Mouse (Mus musculus): Measurements from ENCODE around the gene Exosc7. TPM values are rescaled to one million over a fixed set of nuclear protein-coding genes. Genes with fewer than 3 reads are reported as not detected.

Gene Exosc7
- 104 and 109 TPM in 2 replicates for polyA plus RNA-seq (2014; fragmentation: Nextera tagmentation; extraction: Ambion mirVana)

DNA sequence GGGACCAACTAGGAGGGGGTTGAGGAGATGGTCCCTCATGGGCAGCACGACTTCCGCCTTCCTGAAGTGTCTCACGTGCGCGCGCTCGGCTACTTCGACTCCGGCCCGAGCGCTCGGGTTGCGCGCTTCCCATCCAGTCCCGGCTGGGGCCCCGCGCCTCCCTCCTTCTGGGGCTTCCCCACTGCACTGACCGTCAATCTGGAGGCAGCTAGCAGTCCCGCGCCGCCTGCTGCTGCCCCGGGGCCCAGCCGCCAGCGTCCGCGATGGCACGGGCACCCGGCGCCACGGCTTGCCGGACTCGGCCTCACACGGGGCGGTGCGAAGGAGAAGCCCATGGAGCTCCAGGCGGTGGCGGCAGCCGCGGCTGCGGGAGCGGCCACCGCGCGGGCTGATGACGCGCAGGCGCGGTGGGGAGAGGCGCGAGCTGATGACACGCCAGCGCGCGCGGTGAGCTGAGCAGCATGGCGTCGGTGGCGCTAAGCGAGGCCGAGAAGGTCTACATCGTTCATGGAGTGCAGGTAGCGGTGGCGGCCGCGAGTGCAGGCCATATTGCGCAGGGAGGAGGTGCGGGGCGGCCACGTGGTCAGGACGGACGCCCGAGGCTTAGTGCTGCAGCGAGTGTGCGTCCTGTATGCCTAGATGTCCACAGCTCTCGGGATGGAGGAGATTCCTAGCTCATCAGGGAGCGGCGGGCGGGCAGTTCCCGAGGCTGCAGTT is at the start of gene Exosc7, which contains the start of gene Zdhhc3:
TSS of gene Exosc7 (plus strand) at position 411 of the 717 bp plus-strand sequence.
TSS of gene Zdhhc3 (minus strand) at position 401 of the 717 bp plus-strand sequence.
- no peaks in the 10 kb centered on the region for H3K27me3 ChIP-seq (ENCODE audit: control insufficient read depth, insufficient read depth, low read length)
- under 1% methylated on average over 79 of the region's 79 CpGs for WGBS
- peak; percentile 88 for DNase-seq (ENCODE audit: low spot score)
- H3K4me3 ChIP-seq (ENCODE audit: low read depth, low read length) = peak within 1 kb of the TSS; percentile 86
- no peaks in the 10 kb centered on the region for H3K9me3 ChIP-seq (ENCODE audit: control insufficient read depth, low read length)
- ATAC-seq (ENCODE audit: insufficient number of reproducible peaks, low FRiP score, low TSS enrichment, low read depth) = peak; percentile 94
- H3K4me1 ChIP-seq (ENCODE audit: control insufficient read depth, insufficient read depth, low read length) = peaks cover 12% of the 10 kb centered on the region
- H3K4me2 ChIP-seq (ENCODE audit: low read depth, severe bottlenecking) = peak within 1 kb of the TSS; percentile 70
- H3K36me3 ChIP-seq (ENCODE audit: control insufficient read depth, insufficient read depth, low read length) = no peaks in the 10 kb centered on the region; the same call in 1 of the 2 replicates
- H3K9ac ChIP-seq (ENCODE audit: low read length) = peak within 1 kb of the TSS; percentile 94
- peak within 1 kb of the TSS; percentile 72 for H3K27ac ChIP-seq (replicated peaks; ENCODE audit: low read depth, low read length)

DNA sequence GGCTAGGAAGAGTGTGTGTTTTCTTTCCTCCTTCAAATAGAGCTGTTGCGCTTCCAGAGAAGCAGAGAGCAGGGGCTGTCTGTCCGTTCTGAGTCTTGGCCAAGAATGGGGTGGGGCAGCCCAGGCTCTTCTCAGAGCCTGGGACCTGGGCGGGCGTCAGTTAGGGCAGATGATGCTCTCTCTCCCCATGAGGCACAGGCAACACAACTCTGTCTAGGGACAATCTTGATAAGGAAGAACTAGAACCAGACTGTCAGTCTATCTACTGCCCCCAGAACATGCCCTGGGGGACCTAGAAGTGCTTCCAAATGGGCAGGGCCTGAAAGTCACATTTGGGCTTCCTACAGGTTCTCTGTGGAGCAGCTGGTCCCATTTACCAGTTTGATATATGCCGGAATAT is 33.9 kb upstream of the Exosc7 start:
- ATAC-seq (ENCODE audit: insufficient number of reproducible peaks, low FRiP score, low TSS enrichment, low read depth) = no peak
- H3K4me2 ChIP-seq (ENCODE audit: low read depth, severe bottlenecking) = no peak overlapping the region

DNA sequence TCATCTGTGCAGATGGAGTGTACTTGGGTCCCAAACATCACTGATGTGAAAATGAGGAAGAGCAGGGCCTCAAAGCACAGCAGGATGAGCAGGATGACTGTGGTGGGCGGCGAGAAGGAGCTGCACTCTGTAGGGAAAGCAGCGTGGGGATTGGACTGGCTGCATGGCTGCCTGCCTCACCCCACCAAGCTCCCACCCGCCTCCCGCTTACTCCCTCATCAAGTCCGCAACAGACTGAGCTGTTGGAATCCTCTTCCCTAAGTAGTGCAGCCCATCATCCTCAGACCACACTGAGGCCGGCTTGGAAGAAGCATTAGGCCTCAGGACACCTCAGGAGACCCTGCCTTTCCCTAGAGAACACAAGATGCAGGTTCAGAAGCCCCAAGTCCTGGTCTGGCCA is 32.7 kb upstream of the Exosc7 start:
- Histone ChIP-seq H3K9me3 (ENCODE audit: control insufficient read depth, low read length) (no peaks in the 10 kb centered on the region), H3K27me3 (ENCODE audit: control insufficient read depth, insufficient read depth, low read length) (no peaks in the 10 kb centered on the region), H3K4me1 (ENCODE audit: control insufficient read depth, insufficient read depth, low read length) (no peaks in the 10 kb centered on the region), H3K27ac (replicated peaks; ENCODE audit: low read depth, low read length) (no peak overlapping the region), H3K9ac (ENCODE audit: low read length) (no peak overlapping the region), H3K4me2 (ENCODE audit: low read depth, severe bottlenecking) (no peak overlapping the region), H3K36me3 (ENCODE audit: control insufficient read depth, insufficient read depth, low read length) (peaks cover 12% of the 10 kb centered on the region; the same call in 1 of the 2 replicates), H3K4me3 (ENCODE audit: low read depth, low read length) (no peak overlapping the region)
- WGBS = 86% methylated on average over 7 of the region's 7 CpGs
- DNase-seq (ENCODE audit: low spot score) (no peak), ATAC-seq (ENCODE audit: insufficient number of reproducible peaks, low FRiP score, low TSS enrichment, low read depth) (no peak)

More for the DNA sequence above, 33.9 kb upstream of the Exosc7 start:
- Histone ChIP-seq H3K9me3 (ENCODE audit: control insufficient read depth, low read length) (no peaks in the 10 kb centered on the region), H3K4me3 (ENCODE audit: low read depth, low read length) (no peak overlapping the region), H3K27ac (replicated peaks; ENCODE audit: low read depth, low read length) (no peak overlapping the region), H3K27me3 (ENCODE audit: control insufficient read depth, insufficient read depth, low read length) (no peaks in the 10 kb centered on the region), H3K4me1 (ENCODE audit: control insufficient read depth, insufficient read depth, low read length) (no peaks in the 10 kb centered on the region), H3K9ac (ENCODE audit: low read length) (no peak overlapping the region), H3K36me3 (ENCODE audit: control insufficient read depth, insufficient read depth, low read length) (peaks cover 12% of the 10 kb centered on the region; the same call in 1 of the 2 replicates)
- WGBS = 94% methylated on average over 5 of the region's 5 CpGs
- no peak for DNase-seq (ENCODE audit: low spot score)

DNA sequence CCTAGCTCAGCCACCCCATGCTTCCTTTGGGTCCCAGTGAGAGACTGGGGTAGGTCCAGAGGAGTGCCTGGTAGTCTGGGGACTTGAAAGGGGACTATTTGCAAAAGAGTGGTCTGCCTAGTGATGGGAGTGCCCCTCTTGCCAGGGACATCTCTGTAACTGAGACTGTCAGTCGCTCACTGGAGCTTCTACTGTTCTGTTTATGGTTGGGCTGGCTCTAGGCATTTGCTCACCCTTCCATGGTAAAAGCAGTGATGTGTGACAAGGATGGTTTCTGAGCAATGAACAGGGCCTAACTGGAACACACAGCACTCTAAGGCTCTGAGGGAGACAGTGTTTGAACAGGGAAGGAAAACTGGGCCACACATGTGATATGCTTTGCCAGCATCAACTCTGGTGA is 32.2 kb upstream of the Exosc7 start:
- no peak overlapping the region for H3K4me2 ChIP-seq (ENCODE audit: low read depth, severe bottlenecking)
- H3K4me1 ChIP-seq (ENCODE audit: control insufficient read depth, insufficient read depth, low read length) = no peaks in the 10 kb centered on the region
- ATAC-seq (ENCODE audit: insufficient number of reproducible peaks, low FRiP score, low TSS enrichment, low read depth) = no peak
- 75% methylated on average over 1 of the region's 1 CpGs for WGBS
- no peak overlapping the region for H3K9ac ChIP-seq (ENCODE audit: low read length)
- no peak for DNase-seq (ENCODE audit: low spot score)
- H3K27me3 ChIP-seq (ENCODE audit: control insufficient read depth, insufficient read depth, low read length) = no peaks in the 10 kb centered on the region
- no peak overlapping the region for H3K27ac ChIP-seq (replicated peaks; ENCODE audit: low read depth, low read length)
- no peaks in the 10 kb centered on the region for H3K9me3 ChIP-seq (ENCODE audit: control insufficient read depth, low read length)
- H3K4me3 ChIP-seq (ENCODE audit: low read depth, low read length) = no peak overlapping the region
- H3K36me3 ChIP-seq (ENCODE audit: control insufficient read depth, insufficient read depth, low read length) = peaks cover 12% of the 10 kb centered on the region; the same call in 1 of the 2 replicates

DNA sequence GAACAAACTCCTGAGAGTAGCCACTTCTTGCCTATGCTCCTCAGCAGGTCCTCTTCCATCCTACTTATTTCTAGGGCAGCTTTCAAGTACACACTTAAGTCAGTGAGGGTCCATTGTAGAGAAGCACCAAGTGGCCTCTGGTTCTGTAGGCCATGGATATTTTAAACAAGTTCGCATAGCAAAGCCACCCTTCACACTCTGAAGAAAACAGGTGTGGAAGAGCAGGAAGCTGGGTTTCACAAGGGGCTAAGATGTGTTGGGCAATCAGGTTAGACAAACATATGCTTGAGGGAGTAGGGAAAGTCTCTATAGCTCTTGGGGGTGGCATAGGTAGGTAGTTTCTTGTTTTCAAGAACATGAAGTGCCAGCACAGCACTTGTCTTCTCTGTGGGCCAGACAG is 27.6 kb upstream of the Exosc7 start:
- peaks cover 12% of the 10 kb centered on the region; the same call in 1 of the 2 replicates for H3K36me3 ChIP-seq (ENCODE audit: control insufficient read depth, insufficient read depth, low read length)
- whole genome bisulfite sequencing = 81% methylated on average over 1 of the region's 1 CpGs

DNA sequence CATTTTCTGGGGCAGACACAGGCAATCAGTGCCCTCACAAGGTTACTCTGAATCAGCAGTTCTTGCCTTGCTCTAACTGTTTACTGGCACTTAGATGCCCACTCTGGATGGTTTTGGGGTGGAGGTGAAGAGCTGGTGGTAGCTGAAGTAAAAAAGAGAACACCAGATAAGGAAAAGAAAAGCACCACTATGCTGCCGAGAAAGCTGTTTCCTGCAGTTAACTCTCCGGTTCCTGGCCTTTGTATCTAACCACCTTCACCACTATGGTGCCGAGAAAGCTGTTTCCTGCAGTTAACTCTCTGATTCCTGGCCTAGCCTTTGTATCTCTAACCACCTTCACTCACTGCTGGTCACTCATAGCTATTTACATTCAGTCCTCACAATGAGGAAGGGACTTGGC is 25.5 kb upstream of the Exosc7 start:
- Histone ChIP-seq H3K36me3 (ENCODE audit: control insufficient read depth, insufficient read depth, low read length) (peaks cover 10% of the 10 kb centered on the region; the same call in 1 of the 2 replicates), H3K9me3 (ENCODE audit: control insufficient read depth, low read length) (no peaks in the 10 kb centered on the region), H3K4me1 (ENCODE audit: control insufficient read depth, insufficient read depth, low read length) (no peaks in the 10 kb centered on the region), H3K4me2 (ENCODE audit: low read depth, severe bottlenecking) (no peak overlapping the region), H3K4me3 (ENCODE audit: low read depth, low read length) (no peak overlapping the region), H3K9ac (ENCODE audit: low read length) (no peak overlapping the region), H3K27me3 (ENCODE audit: control insufficient read depth, insufficient read depth, low read length) (no peaks in the 10 kb centered on the region), H3K27ac (replicated peaks; ENCODE audit: low read depth, low read length) (no peak overlapping the region)
- 73% methylated on average over 3 of the region's 3 CpGs for WGBS
- no peak for DNase-seq (ENCODE audit: low spot score)
- no peak for ATAC-seq (ENCODE audit: insufficient number of reproducible peaks, low FRiP score, low TSS enrichment, low read depth)

More for the DNA sequence above, 27.6 kb upstream of the Exosc7 start:
- Histone ChIP-seq H3K4me3 (ENCODE audit: low read depth, low read length) (no peak overlapping the region), H3K9ac (ENCODE audit: low read length) (no peak overlapping the region), H3K27ac (replicated peaks; ENCODE audit: low read depth, low read length) (no peak overlapping the region), H3K27me3 (ENCODE audit: control insufficient read depth, insufficient read depth, low read length) (no peaks in the 10 kb centered on the region), H3K4me2 (ENCODE audit: low read depth, severe bottlenecking) (no peak overlapping the region), H3K9me3 (ENCODE audit: control insufficient read depth, low read length) (no peaks in the 10 kb centered on the region), H3K4me1 (ENCODE audit: control insufficient read depth, insufficient read depth, low read length) (no peaks in the 10 kb centered on the region)
- no peak for ATAC-seq (ENCODE audit: insufficient number of reproducible peaks, low FRiP score, low TSS enrichment, low read depth)
- no peak for DNase-seq (ENCODE audit: low spot score)

DNA sequence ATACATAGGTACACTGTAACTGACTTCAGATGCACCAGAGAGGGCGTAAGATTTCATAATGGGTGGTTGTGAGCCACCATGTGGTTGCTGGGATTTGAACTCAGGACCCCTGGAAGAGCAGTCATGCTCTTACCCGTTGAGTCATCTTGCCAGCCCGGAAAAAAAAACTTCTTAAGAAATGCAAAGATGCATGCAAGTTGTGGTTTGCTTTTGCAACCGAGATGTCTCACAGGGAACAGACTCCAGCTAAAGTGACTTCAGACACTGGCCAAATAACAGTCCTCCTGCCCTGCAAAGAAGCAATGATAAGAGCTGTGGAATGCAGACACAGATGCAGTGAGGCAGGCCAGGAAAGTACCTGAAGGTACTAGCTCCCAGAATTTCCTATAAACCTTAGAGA is 22.2 kb upstream of the Exosc7 start:
- H3K9ac ChIP-seq (ENCODE audit: low read length) = no peak overlapping the region
- no peak for ATAC-seq (ENCODE audit: insufficient number of reproducible peaks, low FRiP score, low TSS enrichment, low read depth)
- no peaks in the 10 kb centered on the region for H3K27me3 ChIP-seq (ENCODE audit: control insufficient read depth, insufficient read depth, low read length)
- H3K9me3 ChIP-seq (ENCODE audit: control insufficient read depth, low read length) = no peaks in the 10 kb centered on the region
- H3K4me3 ChIP-seq (ENCODE audit: low read depth, low read length) = no peak overlapping the region
- no peaks in the 10 kb centered on the region for H3K4me1 ChIP-seq (ENCODE audit: control insufficient read depth, insufficient read depth, low read length)
- H3K4me2 ChIP-seq (ENCODE audit: low read depth, severe bottlenecking) = no peak overlapping the region
- 89% methylated on average over 4 of the region's 4 CpGs for WGBS
- H3K36me3 ChIP-seq (ENCODE audit: control insufficient read depth, insufficient read depth, low read length) = peaks cover 3% of the 10 kb centered on the region; the same call in 1 of the 2 replicates
- H3K27ac ChIP-seq (replicated peaks; ENCODE audit: low read depth, low read length) = no peak overlapping the region
- no peak for DNase-seq (ENCODE audit: low spot score)

DNA sequence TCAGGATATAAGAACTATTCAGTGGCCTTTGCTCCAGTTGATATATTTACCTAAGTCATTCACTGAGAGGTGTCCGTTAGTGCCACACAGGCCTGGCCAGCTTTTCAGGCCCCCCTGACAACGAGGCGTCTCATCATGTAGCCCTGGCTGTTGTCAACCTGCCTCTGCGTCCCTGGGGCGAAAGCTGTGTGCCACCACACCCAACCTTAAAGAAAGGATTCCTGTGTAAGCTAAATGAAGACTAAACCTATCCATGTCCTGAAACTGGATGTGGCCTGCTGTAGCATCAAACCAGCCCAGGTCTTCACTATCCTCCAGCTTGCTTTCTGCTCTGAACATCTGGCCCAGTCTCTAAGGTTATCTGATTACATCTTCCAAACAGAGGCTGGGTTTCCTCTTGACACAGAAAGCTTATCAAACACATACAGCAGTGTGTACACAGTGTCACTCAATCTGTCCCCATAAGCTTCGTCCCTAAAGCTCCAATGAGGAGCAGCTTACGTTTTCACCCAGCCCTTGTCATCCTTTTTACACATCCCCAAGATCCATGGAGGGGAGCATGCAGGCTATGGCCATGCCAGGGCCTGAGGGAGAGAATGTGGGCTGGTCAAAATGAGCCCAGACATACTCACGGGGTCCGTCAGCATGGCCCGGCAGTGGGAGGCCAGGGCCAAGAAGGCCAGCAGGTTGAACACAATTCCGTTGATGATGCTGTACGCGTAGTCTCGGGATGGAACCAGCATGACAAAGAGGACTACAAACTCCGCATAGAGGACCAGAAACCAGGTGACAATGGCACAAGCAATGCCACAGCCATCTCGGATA is 13.2 kb upstream of the Exosc7 start:
- H3K36me3 ChIP-seq (ENCODE audit: control insufficient read depth, insufficient read depth, low read length) = peaks cover 13% of the 10 kb centered on the region
- ATAC-seq (ENCODE audit: insufficient number of reproducible peaks, low FRiP score, low TSS enrichment, low read depth) = no peak
- no peaks in the 10 kb centered on the region for H3K27me3 ChIP-seq (ENCODE audit: control insufficient read depth, insufficient read depth, low read length)
- no peak overlapping the region for H3K9ac ChIP-seq (ENCODE audit: low read length)
- DNase-seq (ENCODE audit: low spot score) = no peak
- H3K4me1 ChIP-seq (ENCODE audit: control insufficient read depth, insufficient read depth, low read length) = no peaks in the 10 kb centered on the region
- no peak overlapping the region for H3K27ac ChIP-seq (replicated peaks; ENCODE audit: low read depth, low read length)
- WGBS = 94% methylated on average over 16 of the region's 16 CpGs
- no peaks in the 10 kb centered on the region for H3K9me3 ChIP-seq (ENCODE audit: control insufficient read depth, low read length)
- no peak overlapping the region for H3K4me2 ChIP-seq (ENCODE audit: low read depth, severe bottlenecking)
- H3K4me3 ChIP-seq (ENCODE audit: low read depth, low read length) = no peak overlapping the region
